Mouse (Mus musculus): ENCODE measurements around the gene Ndc80.
"Not testable (repeated sequence)": the region's sequence is repeated elsewhere in the genome, so short reads cannot be mapped to it uniquely, and the experiment has no call there.

Ndc80 gene

GRCm38 (mm10) chr17:71526711-71527564 is at the start of gene Ndc80:
Gene Ndc80, minus strand, starts transcription at chr17:71526857.
- DNase-seq = peak; percentile 95

- no peak for DNase-seq
These were observed 35.0 kb upstream of the Ndc80 start for GRCm38 (mm10) chr17:71561631-71562030.

GRCm38 (mm10) chr17:71552901-71553300 is 26.2 kb upstream of the Ndc80 start:
- no peak for DNase-seq

- DNase-seq = peak; percentile 80
These were observed 25.2 kb upstream of the Ndc80 start, which contains the start of gene Spdya for GRCm38 (mm10) chr17:71551757-71552451. Gene Spdya, plus strand, starts transcription at chr17:71552061.

DNA sequence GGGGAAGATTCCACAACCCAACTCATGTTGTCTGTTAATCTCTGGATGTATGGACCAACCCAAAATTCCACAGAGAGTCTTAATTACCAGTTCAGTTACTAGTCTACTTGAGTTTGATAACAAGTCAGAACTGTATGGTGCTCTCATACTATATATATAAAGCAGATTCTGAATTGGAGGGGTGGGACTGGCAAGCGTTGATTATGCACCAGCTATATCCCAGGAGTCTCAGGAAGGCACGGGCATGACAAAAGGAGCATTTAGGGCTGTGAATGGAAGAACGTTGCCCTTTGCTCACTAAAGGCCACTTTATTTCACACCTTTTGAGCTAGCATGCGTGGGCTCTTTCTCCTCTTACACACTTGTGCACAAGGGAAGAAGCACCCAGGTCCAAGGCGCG is 24.7 kb upstream of the Ndc80 start:
- no peak for DNase-seq

- DNase-seq = no peak
These were observed 21.9 kb upstream of the Ndc80 start for GRCm38 (mm10) chr17:71548586-71548985.

- no peak for DNase-seq
These were observed 10.5 kb upstream of the Ndc80 start for GRCm38 (mm10) chr17:71537164-71537563.

DNA sequence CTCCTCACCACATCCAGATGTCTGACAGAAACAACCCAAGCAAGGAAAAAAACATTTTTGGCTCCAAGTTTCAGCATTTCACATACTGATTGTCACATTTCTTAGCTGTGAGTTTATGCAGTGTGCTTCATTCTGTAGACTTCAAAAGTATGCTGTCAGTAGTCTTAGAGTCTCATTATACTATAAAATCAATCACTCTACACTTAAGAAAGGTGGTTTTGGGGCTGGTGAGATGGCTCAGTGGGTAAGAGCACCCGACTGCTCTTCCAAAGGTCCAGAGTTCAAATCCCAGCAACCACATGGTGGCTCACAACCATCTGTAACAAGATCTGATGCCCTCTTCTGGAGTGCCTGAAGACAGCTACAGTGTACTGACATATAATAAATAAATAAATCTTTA is 8.9 kb upstream of the Ndc80 start:
- DNase-seq = not testable (repeated sequence)

- no peak for DNase-seq
These were observed 1.4 kb upstream of the Ndc80 start for GRCm38 (mm10) chr17:71528042-71528441.

DNA sequence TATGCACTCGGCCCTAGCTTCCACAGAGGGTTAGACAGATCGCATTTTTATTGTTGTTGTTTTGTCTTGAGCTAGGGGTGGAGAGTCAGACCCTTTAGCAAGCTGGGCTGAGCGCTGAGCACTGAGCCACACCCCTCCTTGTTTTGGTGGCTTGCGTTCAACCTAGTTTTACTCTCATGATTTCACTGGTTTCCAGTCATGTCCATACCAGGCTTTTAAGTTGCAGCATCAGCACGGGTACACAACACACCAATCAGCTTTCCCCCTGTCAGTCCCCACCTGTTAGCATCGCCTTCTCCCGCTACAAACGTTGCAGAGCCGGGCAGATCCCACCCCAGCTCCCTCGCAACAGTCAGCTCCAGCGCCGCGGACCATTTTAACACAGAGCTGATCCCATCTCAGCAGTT is 352 bp downstream of the Ndc80 start:
- no peak for DNase-seq

DNA sequence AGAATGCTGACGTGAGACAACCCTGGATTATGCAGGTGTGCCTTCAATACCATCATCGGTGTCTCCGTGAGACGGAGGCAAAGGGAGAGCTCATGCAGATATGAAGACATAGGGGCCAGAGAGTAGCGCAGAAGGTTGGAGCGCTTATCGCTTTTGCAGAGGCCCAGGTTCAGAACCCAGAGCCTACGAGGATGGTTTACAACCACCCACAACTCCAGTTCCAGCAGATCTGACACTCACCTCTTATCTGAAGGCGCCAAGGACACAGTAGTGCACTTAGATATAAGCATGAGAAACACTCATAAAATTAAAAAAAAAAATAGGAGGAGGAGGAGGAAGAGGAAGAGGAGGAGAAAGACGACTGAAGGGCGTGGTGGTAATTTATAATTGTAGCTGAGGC is 16.4 kb downstream of the Ndc80 start:
- no peak for DNase-seq

DNA sequence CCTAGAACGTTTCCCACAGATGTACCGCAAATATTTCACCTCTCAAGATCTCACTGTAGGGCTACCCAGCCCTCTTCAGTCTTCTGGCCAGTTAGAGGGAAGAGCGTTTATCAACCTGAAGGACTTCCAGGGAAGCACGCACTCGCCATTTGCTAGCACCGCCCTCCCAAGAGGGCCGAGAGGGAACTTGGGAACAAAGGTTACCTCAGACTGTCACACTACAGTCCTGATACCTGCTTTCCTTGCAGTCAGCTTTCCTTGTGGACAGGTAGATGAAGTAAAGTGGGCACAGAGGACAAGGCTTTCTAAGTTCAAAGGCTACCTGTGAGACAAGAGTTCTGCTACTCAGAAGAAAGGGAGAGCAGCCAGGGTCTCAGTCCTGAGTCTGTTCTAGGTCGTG is 19.8 kb downstream of the Ndc80 start:
- DNase-seq = no peak

DNA sequence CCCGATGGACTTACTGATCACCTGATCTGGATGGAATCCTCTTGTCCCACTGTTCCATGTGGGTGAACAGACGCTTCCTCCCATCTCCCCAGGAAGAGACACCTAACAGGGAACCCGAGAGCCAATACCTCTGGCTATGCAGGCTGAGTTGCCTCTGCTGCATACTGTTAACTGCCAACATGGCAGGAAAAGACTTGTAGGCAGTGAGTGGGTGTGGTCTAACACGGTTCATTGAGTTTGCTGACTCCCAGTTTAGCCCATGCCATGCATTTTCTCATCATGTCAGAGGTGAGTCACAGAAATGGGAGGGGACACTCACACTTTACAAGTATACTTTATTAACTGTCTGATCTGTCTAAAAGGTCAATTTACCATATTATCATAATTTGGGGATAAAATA is 30.9 kb downstream of the Ndc80 start:
- no peak for DNase-seq

- DNase-seq = no peak
These were observed 35.3 kb downstream of the Ndc80 start for GRCm38 (mm10) chr17:71491332-71491686.

- DNase-seq = no peak
These were observed 35.9 kb downstream of the Ndc80 start for GRCm38 (mm10) chr17:71490666-71491331.

DNA sequence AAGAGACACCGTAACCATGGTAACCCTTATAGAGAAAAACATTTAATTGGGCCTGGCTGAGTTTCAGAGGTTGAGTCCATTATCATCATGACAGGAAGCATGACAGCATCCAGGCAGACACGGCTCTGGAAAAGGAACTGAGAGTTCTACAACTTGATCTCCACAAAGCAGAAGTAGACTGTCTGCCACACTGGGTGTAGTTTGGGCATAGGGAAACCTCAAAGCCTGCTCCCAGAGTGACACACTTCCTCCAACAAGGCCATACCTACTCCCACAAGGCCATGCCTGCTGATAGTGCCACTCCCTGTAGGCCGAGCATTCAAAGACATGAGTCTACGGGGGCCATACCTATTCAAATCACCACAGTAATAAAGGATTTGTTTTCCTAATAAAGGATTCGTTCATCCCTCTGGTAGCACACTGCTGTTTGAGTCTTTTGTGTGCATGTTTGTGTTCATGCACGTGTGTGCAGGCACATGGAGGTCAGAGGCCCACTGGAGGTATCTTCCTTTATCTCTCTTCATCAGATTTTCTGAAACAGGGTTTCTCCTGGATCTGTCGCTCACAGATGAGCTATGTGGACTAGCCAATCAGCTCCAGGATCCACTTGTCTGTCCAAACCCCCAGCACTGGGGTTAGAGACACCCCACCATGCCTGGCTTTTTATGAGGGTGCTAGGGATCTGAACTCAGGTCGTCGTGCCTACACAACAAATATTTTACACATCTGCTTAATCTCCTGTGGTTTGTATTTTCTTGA is 36.8 kb downstream of the Ndc80 start:
- DNase-seq = no peak

DNA sequence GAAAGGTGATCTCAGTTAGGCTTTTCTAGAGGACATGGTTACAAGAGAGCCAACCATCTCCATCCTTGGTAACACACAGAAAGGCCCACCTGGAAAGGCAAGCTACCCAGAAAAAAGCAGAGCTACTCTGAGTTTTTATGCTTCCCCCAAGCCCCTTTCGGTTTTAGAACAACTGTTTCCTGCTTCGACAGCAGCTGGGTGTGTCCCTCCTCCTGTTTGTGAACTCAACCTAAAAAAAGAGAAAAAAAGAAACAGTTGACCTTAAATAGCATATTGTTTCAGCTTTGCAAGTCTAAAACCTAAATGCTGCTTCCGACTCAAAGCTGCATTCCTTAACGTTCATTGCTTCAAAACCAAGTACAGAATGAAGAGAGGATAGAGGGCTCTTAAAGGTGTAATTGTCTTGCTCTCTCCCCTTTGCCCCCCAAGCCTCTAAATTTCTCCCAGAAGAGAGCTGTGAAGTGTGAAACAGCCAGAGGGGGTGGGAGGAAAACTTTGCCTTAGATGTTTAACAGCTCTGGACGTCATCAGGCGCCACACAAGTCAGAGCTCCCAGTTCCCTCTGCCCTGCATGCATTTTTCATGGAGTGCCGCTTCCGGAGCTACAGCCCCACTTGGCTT is 40.3 kb downstream of the Ndc80 start:
- DNase-seq = peak; percentile 28

- peak; percentile 45 for DNase-seq
These were observed 40.8 kb downstream of the Ndc80 start for GRCm38 (mm10) chr17:71485791-71486230.

DNA sequence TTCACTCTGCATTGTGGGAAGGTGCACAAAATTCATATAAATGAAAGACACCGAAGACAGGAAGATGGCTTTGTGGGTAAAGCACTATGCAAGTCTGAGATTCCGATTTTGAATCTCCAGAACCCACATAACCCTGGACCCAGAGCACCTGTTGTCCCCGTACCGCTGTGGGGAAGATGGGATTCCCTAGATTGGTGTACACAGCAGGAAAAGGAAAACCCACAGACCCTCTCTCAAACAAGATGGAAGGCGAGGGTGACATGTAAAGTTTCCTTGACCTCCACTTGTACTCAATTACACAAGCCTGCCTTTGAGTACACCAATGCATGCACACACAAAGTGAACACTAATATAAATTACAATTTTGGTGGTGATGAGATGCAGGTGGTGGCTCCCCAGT is 41.9 kb downstream of the Ndc80 start:
- DNase-seq = no peak

GRCm38 (mm10) chr17:71483418-71484060 is 43.1 kb downstream of the Ndc80 start:
- peak; percentile 57 for DNase-seq

DNA sequence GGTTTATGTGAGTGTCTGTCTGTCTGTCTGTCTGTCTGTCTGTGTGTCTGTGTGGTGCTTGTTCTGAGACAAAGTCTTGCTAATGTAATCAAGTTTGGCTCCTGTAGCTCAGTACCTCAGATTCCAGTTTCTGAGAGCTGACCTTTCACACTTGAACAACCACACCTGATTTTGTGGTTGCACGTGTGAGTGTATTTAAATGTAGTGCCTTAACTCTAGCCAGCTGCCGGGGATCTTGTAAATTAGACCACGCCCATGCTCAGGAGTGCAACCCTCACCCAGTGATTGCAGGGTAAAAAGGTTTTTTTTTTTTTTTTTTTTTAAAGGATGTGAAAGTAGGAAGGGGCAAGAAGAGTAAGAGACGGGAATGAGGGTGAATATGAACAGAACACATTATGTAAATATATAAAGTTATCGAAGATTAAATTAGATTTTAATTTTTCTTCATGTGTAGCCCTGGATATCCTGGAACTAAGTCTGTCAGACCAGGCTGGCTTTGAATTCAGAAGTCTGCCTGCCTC is 47.2 kb downstream of the Ndc80 start:
- peak; percentile 39 for DNase-seq

DNA sequence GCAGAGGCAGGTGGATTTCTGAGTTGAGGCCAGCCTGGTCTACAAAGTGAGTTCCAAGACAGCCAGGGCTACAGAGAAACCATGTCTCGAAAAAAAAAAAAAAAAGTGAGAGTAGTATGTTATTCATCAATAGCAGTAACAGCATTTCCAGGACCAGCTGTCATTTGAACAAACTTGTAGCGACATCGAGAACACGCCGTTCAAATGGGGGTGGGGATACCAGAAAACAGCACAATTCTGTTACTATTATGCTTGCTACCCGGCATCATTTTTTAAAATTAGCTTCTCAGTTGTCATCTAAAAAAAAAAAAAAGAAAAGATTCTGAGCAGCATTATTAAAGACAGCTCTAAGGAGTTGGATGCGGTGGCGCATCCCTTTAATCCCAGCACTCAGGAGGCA is 49.2 kb downstream of the Ndc80 start:
- DNase-seq = no peak

Data from kidney, adult 11 months (tissue).